Mouse (Mus musculus) megakaryocyte-erythroid progenitor cell, adult 5-6 weeks (primary cell): ENCODE measurements around the gene Ifnz. TPM values are rescaled to one million over a fixed set of nuclear protein-coding genes. Genes with fewer than 3 reads are reported as not detected.
A peak's percentile ranks its signal among the peaks of the same experiment; 100 is the strongest.
"Not testable (repeated sequence)": the region's sequence is repeated elsewhere in the genome, so short reads cannot be mapped to it uniquely, and the experiment has no call there.

ENCODE experiments used
- ATAC-seq: replicated peaks from 2 replicates; pipeline ENCODE4 v1.8.0; 2016; ENCODE audit warnings: mild to moderate bottlenecking, inconsistent platforms; ENCODE audit not compliant: severe bottlenecking, poor library complexity, low FRiP score, low TSS enrichment
- total RNA-seq, 2 experiments: library from RNA; stranded (forward) in 1 of 2; stranded (reverse) in 1 of 2; fragments of 200-1000, 215-1000 nt in 1 of 2; fragments of >200 nt in 1 of 2; fragmentation: Nextera tagmentation in 1 of 2; gene quantifications; 2 replicates each; pipeline ENCODE4 v1.2.3; 2014 to 2017

Ifnz gene
- total RNA-seq, 2 experiments from 2014 or later, result not detected

DNA sequence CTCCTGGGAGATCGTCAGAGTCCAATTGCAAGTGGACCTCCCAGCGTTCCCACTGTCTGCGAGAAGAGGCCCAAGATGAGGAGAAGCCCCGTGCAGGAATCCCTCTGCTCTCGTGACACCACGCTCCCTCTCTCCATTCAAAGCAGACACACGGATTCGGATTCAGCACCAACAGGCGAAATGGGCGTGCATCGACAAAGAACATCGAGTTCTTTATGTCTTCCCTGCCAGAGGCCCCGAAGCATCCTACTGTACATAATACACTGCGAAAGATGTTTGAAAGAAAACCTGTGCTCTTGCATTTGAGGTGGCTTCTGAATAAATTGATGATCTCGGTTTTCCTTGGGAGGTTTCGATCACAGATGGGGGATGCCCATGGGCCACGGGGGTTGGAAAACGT is 1.6 kb upstream of the Ifnz start:
- ATAC-seq, result not testable (repeated sequence)

DNA sequence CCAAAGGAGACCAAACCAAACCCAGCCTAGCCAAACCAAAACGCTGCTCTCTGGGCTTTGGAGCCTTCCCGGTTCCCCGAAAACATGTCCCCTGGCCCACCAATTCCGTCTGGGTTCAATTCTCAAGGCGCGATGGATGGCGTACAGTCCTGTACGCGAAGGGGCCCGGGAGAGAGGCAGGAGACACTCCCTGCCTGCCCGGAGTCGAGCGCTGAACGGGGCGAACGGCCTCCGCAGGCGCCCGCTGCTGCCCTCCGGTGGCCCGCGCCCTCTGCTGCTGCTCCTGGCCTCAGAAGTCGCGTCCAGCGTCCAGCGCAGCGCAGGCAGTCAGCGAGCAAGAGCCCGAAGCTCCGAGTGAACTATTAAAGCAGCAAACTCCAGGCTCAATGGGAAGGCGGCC is 404 bp downstream of the Ifnz start:
- not testable (repeated sequence) for ATAC-seq

DNA sequence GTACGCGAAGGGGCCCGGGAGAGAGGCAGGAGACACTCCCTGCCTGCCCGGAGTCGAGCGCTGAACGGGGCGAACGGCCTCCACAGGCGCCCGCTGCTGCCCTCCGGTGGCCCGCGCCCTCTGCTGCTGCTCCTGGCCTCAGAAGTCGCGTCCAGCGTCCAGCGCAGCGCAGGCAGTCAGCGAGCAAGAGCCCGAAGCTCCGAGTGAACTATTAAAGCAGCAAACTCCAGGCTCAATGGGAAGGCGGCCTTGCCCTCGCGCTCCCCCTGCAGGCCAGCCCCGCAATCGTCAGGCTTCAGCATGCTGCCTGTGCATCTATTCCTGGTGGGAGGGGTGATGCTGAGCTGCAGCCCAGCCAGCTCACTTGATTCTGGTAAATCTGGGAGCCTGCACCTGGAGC is 3.5 kb downstream of the Ifnz start, which contains the start of gene Gm13276:
TSS of gene Gm13276 (plus strand) at position 301 of the 400 bp plus-strand sequence.
- ATAC-seq, result not testable (repeated sequence)

DNA sequence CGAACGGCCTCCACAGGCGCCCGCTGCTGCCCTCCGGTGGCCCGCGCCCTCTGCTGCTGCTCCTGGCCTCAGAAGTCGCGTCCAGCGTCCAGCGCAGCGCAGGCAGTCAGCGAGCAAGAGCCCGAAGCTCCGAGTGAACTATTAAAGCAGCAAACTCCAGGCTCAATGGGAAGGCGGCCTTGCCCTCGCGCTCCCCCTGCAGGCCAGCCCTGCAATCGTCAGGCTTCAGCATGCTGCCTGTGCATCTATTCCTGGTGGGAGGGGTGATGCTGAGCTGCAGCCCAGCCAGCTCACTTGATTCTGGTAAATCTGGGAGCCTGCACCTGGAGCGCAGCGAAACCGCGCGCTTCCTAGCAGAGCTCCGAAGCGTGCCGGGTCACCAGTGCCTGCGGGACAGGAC is 6.5 kb downstream of the Ifnz start, which contains the start of gene Gm13277:
TSS of gene Gm13277 (plus strand) at position 231 of the 400 bp plus-strand sequence.
- ATAC-seq, result not testable (repeated sequence)

DNA sequence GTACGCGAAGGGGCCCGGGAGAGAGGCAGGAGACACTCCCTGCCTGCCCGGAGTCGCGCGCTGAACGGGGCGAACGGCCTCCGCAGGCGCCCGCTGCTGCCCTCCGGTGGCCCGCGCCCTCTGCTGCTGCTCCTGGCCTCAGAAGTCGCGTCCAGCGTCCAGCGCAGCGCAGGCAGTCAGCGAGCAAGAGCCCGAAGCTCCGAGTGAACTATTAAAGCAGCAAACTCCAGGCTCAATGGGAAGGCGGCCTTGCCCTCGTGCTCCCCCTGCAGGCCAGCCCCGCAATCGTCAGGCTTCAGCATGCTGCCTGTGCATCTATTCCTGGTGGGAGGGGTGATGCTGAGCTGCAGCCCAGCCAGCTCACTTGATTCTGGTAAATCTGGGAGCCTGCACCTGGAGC is 9.3 kb downstream of the Ifnz start, which contains the start of gene Gm13278:
TSS of gene Gm13278 (plus strand) at position 301 of the 400 bp plus-strand sequence.
- ATAC-seq, result not testable (repeated sequence)

DNA sequence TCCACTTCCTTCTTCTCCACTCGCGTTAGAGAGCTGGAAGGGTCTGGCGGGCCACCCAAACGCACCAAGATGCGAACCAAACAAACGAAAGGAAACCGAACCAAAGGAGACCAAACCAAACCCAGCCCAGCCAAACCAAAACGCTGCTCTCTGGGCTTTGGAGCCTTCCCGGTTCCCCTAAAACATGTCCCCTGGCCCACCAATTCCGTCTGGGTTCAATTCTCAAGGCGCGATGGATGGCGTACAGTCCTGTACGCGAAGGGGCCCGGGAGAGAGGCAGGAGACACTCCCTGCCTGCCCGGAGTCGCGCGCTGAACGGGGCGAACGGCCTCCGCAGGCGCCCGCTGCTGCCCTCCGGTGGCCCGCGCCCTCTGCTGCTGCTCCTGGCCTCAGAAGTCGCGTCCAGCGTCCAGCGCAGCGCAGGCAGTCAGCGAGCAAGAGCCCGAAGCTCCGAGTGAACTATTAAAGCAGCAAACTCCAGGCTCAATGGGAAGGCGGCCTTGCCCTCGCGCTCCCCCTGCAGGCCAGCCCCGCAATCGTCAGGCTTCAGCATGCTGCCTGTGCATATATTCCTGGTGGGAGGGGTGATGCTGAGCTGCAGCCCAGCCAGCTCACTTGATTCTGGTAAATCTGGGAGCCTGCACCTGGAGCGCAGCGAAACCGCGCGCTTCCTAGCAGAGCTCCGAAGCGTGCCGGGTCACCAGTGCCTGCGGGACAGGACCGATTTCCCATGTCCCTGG is 12.2 kb downstream of the Ifnz start, which contains the start of gene Gm13275:
TSS of gene Gm13275 (plus strand) at position 552 of the 740 bp plus-strand sequence.
- ATAC-seq, result not testable (repeated sequence)

DNA sequence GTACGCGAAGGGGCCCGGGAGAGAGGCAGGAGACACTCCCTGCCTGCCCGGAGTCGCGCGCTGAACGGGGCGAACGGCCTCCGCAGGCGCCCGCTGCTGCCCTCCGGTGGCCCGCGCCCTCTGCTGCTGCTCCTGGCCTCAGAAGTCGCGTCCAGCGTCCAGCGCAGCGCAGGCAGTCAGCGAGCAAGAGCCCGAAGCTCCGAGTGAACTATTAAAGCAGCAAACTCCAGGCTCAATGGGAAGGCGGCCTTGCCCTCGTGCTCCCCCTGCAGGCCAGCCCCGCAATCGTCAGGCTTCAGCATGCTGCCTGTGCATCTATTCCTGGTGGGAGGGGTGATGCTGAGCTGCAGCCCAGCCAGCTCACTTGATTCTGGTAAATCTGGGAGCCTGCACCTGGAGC is 15.2 kb downstream of the Ifnz start, which contains the start of gene Gm13279:
TSS of gene Gm13279 (plus strand) at position 301 of the 400 bp plus-strand sequence.
- not testable (repeated sequence) for ATAC-seq

DNA sequence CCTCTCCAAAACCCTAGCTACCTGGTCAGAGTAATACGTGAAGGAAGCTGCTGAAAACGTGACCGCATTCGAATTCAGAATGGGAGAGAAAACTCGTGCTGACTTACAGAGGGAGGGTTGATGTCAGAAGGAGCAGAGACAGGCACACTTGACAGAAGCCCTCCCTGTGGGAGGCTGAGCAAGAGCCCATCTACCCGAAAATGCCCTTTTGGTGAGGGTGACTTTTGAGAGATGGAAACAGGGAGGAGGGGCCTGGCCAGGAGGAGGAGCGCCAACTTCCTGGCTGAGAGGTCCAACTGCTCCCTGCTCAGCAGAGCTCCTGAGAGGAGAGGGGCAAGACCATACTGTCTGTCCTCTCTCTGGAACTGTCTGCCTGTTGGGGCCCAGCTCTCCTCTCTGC is 17.4 kb downstream of the Ifnz start, which contains the start of gene Gm13285:
TSS of gene Gm13285 (plus strand) at position 301 of the 400 bp plus-strand sequence.
- ATAC-seq, result not testable (repeated sequence)

DNA sequence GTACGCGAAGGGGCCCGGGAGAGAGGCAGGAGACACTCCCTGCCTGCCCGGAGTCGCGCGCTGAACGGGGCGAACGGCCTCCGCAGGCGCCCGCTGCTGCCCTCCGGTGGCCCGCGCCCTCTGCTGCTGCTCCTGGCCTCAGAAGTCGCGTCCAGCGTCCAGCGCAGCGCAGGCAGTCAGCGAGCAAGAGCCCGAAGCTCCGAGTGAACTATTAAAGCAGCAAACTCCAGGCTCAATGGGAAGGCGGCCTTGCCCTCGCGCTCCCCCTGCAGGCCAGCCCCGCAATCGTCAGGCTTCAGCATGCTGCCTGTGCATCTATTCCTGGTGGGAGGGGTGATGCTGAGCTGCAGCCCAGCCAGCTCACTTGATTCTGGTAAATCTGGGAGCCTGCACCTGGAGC is 21.0 kb downstream of the Ifnz start, which contains the start of gene Gm13287:
TSS of gene Gm13287 (plus strand) at position 301 of the 400 bp plus-strand sequence.
- not testable (repeated sequence) for ATAC-seq

DNA sequence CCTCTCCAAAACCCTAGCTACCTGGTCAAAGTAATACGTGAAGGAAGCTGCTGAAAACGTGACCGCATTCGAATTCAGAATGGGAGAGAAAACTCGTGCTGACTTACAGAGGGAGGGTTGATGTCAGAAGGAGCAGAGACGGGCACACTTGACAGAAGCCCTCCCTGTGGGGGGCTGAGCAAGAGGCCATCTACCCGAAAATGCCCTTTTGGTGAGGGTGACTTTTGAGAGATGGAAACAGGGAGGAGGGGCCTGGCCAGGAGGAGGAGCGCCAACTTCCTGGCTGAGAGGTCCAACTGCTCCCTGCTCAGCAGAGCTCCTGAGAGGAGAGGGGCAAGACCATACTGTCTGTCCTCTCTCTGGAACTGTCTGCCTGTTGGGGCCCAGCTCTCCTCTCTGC is 23.3 kb downstream of the Ifnz start, which contains the start of gene Gm13288:
TSS of gene Gm13288 (plus strand) at position 301 of the 400 bp plus-strand sequence.
- ATAC-seq, result not testable (repeated sequence)

DNA sequence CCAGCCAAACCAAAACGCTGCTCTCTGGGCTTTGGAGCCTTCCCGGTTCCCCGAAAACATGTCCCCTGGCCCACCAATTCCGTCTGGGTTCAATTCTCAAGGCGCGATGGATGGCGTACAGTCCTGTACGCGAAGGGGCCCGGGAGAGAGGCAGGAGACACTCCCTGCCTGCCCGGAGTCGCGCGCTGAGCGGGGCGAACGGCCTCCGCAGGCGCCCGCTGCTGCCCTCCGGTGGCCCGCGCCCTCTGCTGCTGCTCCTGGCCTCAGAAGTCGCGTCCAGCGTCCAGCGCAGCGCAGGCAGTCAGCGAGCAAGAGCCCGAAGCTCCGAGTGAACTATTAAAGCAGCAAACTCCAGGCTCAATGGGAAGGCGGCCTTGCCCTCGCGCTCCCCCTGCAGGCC is 23.8 kb downstream of the Ifnz start:
- not testable (repeated sequence) for ATAC-seq

DNA sequence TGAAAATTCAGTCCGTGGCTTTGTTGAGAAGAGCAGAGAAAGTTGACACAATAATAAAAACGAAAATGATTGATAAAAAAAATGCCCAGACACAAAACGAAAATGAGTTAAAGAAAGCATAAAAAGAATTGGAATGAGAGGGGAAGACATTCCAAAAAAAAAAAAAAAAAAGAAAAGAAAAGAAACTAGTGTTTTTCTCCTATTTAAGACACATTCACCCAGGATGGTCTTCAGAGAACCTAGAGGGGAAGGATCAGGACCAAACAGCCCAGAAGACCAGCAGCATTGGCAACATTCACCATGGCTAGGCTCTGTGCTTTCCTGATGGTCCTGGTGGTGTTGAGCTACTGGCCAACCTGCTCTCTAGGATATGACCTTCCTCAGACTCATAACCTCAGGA is 34.0 kb downstream of the Ifnz start, which contains the start of gene Ifna7:
TSS of gene Ifna7 (plus strand) at position 301 of the 400 bp plus-strand sequence.
- no peak for ATAC-seq

DNA sequence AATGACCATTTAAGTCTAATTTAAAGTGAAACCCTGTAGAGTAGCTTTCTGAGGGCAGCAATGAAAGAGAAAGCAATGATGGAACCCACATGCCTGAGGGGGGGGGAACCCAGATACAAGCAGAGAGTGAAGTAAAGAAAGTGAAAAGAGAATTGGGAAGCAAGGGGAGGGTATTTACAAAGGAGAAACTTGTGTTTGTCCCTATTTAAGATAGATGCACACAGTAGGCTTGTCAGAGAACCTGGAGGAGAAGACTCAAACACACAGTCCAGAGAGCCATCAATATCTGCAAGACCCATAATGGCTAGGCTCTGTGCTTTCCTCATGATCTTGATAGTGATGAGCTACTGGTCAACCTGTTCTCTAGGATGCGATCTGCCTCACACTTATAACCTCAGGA is 37.7 kb downstream of the Ifnz start, which contains the start of gene Ifna11:
TSS of gene Ifna11 (plus strand) at position 301 of the 400 bp plus-strand sequence.
- no peak for ATAC-seq

DNA sequence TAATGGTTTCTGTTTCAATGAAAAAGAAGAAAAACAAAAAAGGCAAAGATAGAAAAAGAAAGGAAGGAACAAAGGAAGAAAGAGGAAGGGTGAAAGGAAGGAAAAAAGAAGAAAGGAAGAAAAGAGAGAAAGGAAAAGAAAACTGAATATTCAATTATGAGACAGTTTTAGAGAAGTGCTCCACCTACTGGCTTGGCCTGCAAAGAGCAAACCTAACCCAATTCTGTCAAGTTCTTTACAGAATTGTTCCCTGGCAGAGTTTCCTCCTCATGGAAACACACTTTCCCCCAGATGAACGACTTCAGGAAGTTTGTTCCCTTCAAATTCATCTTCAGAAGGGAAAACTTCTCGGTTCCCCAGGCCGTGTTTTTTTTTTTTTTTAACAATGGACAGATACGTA is 41.1 kb downstream of the Ifnz start:
- ATAC-seq, result peak; percentile 79; the same call in 1 of the 2 replicates

DNA sequence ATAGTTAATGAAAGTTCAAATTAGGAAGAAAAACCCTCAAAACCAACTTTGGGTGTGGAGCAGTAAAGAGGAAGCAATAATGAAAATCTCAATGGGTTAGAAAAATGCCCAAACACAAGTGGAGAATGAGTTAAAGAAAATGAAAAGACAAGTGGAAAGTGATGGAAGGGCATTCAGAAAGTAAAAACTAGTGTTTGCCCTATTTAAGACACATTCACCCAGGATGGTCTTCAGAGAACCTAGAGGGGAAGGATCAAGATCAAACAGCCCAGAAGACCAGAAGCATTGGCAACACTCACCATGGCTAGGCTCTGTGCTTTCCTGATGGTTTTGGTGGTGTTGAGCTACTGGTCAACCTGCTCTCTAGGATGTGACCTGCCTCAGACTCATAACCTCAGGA is 45.2 kb downstream of the Ifnz start, which contains the start of gene Ifna6:
TSS of gene Ifna6 (plus strand) at position 301 of the 400 bp plus-strand sequence.
- ATAC-seq, result not testable (repeated sequence)

DNA sequence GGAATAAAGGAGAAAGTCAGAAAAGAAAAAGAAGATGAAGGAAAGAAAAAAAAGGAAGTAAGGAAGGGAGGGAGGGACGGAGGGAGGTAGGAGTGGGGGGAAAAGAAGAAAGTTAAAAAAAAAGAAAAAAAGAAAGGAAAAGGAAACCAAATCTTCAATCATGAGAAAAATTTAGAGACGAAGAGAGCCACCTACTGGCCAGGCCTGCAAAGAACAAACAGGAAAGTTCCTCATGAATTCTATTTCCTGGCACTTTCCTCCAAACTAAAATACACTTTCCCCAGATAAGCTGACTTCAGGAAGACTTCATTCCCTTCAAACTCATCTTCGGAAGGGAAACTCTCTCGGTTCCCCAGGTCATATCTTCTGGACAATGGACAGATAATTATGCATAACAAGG is 48.6 kb downstream of the Ifnz start:
- ATAC-seq, result no peak
